Mouse (Mus musculus) T-helper 17 cell (primary cell): Measurements from ENCODE around the gene Myl4.

Source experiments
- in situ Hi-C, 2 experiments: fragments of 300-600 bp; cut with MboI, MseI; formaldehyde crosslinking; loops; 1 replicate in 1 of 2; 2 replicates in 1 of 2; pipeline ENCODE4 v1.15.1; 2025; ENCODE audit warnings: high pct_unique_total_duplicates in 2 of 2

Myl4 gene

DNA sequence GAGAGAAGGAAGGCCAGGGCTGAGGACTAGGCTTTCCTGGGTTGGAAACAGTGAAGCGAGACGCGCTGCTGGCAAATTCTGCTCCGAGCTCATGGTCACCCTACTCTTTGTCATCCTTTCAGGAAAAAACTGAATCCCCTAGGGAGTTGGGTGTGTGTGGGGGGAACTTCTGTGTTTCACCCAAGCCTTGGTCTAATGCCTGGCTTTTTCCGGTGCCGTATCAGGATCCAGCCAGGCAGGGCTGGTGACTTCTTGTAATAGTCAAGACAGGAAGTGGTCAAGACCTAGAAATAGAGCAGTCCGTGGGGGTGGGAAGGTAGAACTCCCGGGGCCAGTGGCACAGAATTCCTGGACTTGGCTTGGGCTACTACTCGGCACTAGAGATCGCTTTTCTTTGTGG is 45.9 kb downstream of the Myl4 start:
- in situ Hi-C loops, result loop anchor here in 1 of 2 experiments (25.0 kb wide), 2 partner anchors 266 to 1416 kb away; partner anchors contain the start of gene Kcnh6

DNA sequence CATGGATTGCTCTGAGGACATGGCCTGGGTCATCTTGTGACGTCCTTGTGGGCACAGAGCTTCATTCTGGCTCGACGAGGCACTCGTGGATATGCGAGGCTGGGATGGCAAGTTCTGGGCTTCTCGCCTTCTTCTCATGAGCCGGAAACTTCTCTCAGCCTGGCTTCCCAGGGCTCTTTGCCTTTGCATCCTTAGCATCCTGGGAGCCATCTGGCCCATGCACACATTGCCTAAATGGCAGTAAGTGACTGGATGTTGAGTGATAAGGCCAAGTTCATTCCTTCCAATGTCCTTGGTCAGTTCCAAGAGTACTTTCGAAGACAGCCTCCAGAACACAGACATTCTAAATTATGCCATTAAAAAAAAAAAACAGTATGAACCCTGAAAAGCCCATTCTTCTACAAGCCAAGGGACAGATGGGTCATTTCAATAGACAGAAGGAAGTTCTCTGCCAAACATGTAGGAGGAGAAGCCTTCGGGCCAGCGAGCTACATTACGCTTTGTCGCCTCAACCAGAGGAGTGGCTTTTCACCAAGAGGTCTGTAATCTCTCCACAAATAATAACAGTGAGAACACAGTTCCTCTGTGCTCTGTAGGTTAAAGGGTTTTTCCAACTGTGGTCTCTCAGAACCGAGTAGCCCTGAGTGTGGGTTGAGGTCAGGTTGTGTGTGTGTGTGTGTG is 48.9 kb downstream of the Myl4 start:
- in situ Hi-C loops, result loop anchor here in 1 of 2 experiments (25.0 kb wide), 2 partner anchors 263 to 1413 kb away; partner anchors contain the start of gene Kcnh6

GRCm38 (mm10) chr11:104600675-104601074 is 50.2 kb downstream of the Myl4 start:
- in situ Hi-C loops, result loop anchor here in 1 of 2 experiments (5.0 kb wide), 1 partner anchor 77 kb away; no protein-coding TSS in a partner anchor

- in situ Hi-C loops, result loop anchor here in 1 of 2 experiments (5.0 kb wide), 1 partner anchor 73 kb away; no protein-coding TSS in a partner anchor
Measured at GRCm38 (mm10) chr11:104604192-104604591, 53.7 kb downstream of the Myl4 start.

- in situ Hi-C loops, result loop anchor here in 1 of 2 experiments (5.0 kb wide), 1 partner anchor 40 kb away; no protein-coding TSS in a partner anchor
Measured at GRCm38 (mm10) chr11:104607491-104608245, 57.2 kb downstream of the Myl4 start, which contains the start of gene Itgb3. TSS of gene Itgb3 (plus strand) at chr11:104608000.

- in situ Hi-C loops, result loop anchor here in 1 of 2 experiments (5.0 kb wide), 1 partner anchor 39 kb away; no protein-coding TSS in a partner anchor
Measured at GRCm38 (mm10) chr11:104608249-104608920, 57.9 kb downstream of the Myl4 start.

DNA sequence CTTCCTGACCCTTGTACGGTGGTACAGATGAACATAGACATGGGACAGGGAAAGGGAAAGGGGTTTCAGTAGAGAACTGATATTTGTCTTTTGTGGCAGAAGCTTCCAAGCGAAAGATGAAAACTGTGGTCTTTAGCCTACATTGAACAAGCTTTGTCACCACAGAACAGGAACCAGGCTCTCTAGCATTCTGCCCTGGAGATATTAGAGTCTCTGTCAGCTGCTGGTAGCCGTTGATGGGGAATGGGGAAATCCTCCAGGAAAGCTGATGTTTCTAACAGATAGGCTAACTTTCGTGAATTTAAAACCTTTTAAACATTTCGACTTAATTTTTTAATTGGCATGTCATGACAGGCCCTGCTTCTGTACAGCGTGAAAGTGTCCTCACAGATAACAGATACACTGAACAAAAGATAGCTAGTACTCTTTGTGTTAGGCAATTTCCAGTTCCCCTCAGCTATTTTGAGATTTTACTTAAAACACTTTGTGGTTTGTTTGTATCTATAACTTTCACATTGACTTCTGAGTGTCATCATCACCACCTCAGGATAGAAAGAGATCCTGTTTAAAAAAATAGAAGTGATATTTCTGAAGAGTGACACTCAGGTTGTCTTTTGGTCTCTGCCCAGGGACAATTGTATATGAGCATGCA is 58.7 kb downstream of the Myl4 start:
- in situ Hi-C loops, result loop anchor here in 1 of 2 experiments (5.0 kb wide), 1 partner anchor 38 kb away; no protein-coding TSS in a partner anchor

DNA sequence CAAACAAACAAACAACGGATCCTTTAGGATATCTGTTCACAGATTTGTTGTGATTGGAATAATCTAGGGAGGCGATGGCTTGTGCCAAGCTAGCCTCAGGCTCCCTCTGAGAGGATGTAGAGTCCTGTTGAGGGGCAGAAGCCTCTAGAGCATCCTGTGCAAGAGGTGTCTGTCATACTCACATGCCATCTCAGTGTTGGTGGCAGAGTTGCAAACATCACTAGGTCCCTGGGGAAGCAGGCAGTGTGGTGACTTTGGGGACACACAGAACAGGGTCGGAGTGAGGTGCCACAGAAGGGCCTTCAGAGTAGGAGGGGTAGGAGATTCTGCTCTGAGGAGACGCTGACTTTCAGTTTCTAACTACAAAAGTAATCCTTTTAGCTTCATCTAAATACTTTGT is 59.3 kb downstream of the Myl4 start:
- in situ Hi-C loops, result loop anchor here in 1 of 2 experiments (5.0 kb wide), 1 partner anchor 38 kb away; no protein-coding TSS in a partner anchor

GRCm38 (mm10) chr11:104611579-104612151 is 61.2 kb downstream of the Myl4 start:
- in situ Hi-C loops, result no loop called here

GRCm38 (mm10) chr11:104613551-104613950 is 63.1 kb downstream of the Myl4 start:
- in situ Hi-C loops, result no loop called here

DNA sequence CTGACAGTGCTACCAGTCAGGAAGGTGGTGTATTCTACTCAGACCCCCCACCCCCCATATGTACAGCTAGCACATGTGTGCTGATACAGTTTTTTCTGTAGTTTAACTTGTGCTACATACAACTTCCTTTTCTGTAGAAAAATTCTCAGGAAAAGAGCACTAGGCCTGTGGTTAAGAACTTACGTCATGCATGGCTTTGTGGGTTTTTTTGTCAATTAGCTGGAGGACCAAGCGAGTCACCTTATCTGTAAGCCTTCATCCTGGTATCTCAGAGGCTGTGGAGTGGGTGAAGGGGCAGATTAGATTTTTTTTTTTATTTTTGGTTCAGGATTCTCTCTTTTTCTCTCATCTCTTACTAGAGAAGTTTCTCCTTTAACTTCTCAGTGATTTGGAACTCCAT is 63.7 kb downstream of the Myl4 start:
- in situ Hi-C loops, result no loop called here

- in situ Hi-C loops, result no loop called here
Measured at GRCm38 (mm10) chr11:104616182-104616581, 65.7 kb downstream of the Myl4 start.

GRCm38 (mm10) chr11:104618638-104619076 is 68.2 kb downstream of the Myl4 start:
- in situ Hi-C loops, result no loop called here

GRCm38 (mm10) chr11:104619084-104620022 is 68.9 kb downstream of the Myl4 start:
- in situ Hi-C loops, result no loop called here

DNA sequence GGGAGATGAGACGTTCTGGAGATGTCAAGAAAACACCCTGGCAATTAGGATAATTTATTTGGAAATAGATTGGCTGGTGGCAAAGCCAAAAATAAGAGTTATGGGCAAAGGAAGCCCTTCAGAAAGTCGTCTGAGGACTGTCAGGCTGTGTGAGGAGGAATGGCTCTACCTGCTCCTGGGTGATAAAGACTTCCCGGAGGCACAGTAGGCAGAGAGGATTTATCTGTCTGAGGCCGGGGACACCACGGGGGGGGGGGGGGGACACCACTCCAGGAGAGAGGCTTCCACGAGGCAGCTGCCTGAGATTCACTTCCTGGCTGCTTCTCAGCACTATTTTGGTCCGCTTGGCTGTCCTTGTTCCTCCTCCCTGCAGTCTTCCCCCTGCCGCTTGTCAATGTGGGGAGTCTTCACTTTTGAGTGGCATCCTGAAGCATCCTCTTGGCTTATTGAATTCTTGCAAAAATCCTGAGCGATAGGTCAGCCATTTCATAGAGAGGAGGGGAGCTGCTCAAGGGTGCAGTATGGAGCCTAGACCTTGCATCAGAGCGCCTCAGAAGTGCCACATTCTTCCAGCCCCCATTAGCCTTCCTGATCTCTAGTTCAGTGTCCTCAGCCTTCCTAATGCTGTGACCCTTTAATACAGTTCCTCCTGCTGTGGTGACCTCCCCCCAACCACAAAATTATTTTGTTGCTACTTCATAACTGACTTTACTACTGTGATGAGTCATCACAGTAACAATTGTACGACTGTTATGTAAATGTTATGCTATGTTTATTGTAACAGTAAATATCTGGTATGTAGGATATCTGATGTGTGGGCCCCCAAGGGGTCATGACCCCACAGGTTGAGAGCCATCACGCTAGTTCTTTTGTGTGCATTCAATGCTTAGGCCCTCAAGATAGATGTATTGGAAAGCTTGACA is 71.8 kb downstream of the Myl4 start:
- in situ Hi-C loops, result no loop called here

DNA sequence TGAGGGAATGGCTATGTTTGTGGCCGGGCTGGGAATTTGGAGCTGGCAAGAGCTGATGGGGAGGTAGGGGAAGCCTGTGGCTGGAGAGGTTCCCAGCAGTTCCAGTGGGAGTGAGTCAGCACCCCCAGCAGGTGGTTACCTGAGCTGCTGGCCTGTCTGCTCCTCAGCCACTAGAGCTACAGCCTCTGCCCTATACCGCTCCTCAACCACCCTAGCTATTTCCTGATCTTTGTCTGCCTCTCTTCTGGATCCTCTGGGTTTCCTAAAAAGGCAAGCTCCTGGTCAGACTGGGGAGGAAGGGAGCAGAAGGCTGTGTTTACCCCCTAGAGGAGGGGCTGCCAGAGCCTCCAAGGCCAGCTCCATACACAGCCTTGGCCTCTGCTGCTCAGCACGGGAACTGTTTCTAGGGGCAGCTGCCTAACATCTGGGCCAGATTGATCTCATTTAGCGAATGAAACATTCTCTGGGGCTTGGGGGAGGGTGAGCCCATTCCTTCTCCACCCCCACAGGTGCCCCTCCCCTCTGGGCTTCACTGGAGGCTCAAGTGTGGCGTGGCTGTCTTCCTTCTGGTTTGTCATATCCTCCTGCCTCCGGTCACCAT is 74.4 kb downstream of the Myl4 start:
- in situ Hi-C loops, result no loop called here

GRCm38 (mm10) chr11:104625453-104626402 is 75.3 kb downstream of the Myl4 start:
- in situ Hi-C loops, result no loop called here
